Mouse (Mus musculus) spleen, adult 2 months (tissue): ENCODE measurements around the gene Tbx3.

Experiments
- CTCF ChIP-seq: fragments of 200-500 bp; IDR thresholded peaks from 2 replicates; pipeline ENCODE4 v1.5.1; 2011; ENCODE audit warnings: mild to moderate bottlenecking, inconsistent platforms; ENCODE audit not compliant: insufficient read depth, insufficient read length, insufficient replicate concordance; ENCODE audit errors: extremely low read depth
- POLR2A ChIP-seq: fragments of 200-500 bp; IDR thresholded peaks from 2 replicates; pipeline ENCODE4 v1.6.1; 2011; ENCODE audit warnings: low read depth, low read length, inconsistent platforms

DNA sequence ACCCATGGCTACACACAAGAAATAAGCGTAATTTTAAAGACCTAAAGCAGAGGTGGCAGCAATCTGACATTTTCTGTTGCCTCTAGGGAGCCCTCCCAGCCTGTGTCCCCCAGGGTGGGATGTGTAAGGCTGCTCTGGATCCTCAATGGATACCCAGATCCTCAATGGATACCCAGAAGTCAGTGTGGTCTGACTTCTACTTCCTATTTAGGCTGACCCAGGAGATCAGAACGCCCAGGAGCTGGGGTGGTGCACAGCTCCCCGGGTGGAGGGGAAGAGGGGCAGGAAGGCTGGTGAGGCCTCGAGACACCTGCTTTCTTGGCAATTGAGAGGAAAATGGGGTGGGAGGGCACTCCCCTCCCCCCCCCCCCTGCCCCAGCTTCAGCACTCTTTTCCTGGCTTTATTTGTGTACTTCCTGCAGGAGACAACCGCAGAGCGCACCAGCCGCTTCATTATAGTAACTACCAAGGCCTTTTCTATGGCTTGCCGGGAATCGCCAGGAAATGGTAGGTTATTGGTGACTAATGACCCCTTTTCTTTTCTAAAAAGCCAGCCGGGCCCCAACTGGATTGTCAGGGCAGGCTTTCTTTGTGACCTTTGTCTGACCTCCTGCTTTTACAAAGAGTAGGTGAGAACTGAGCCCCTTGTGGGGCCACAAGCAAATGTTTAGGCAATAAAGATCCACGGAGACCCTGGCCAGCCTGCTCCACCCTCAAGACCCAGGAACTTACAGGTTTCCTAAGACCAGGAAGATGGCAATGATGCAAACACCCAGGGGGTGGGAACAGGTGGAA is 50.2 kb downstream of the Tbx3 start:
- no peak for TF ChIP-seq POLR2A
- no peak for TF ChIP-seq CTCF
